Mouse (Mus musculus) frontal cortex, postnatal 10 days (tissue): ENCODE data around the gene Hlcs.

Experiments used
- DNase-seq, 2 experiments: peaks; one replicate each; pipeline ENCODE4 v3.0.0; 2022; ENCODE audit warnings: low spot score in 2 of 2, mixed read lengths in 1 of 2

The Hlcs gene

GRCm38 (mm10) chr16:94205528-94206484 lies 107.6 kb downstream of the Hlcs start:
- no peak for DNase-seq

GRCm38 (mm10) chr16:94201387-94201786 lies 112.0 kb downstream of the Hlcs start:
- DNase-seq: no peak

- DNase-seq: no peak
Observed at GRCm38 (mm10) chr16:94195913-94196312, 117.5 kb downstream of the Hlcs start.

- no peak for DNase-seq
Observed at GRCm38 (mm10) chr16:94191379-94192315, 121.7 kb downstream of the Hlcs start.

- DNase-seq: no peak
Observed at GRCm38 (mm10) chr16:94190256-94190655, 123.1 kb downstream of the Hlcs start.

- DNase-seq: no peak
Observed at GRCm38 (mm10) chr16:94186526-94186925, 126.8 kb downstream of the Hlcs start.

- no peak for DNase-seq
Observed at GRCm38 (mm10) chr16:94185430-94185829, 127.9 kb downstream of the Hlcs start.

GRCm38 (mm10) chr16:94180122-94180870 lies 133.1 kb downstream of the Hlcs start:
- no peak for DNase-seq

GRCm38 (mm10) chr16:94179341-94180121 lies 133.8 kb downstream of the Hlcs start:
- DNase-seq: no peak

GRCm38 (mm10) chr16:94178441-94179220 lies 134.7 kb downstream of the Hlcs start:
- DNase-seq: no peak

GRCm38 (mm10) chr16:94176997-94177857 lies 136.1 kb downstream of the Hlcs start:
- no peak for DNase-seq

GRCm38 (mm10) chr16:94175366-94175986 lies 137.9 kb downstream of the Hlcs start:
- no peak for DNase-seq

GRCm38 (mm10) chr16:94173361-94173760 lies 140.0 kb downstream of the Hlcs start:
- DNase-seq: no peak

- no peak for DNase-seq
Observed at GRCm38 (mm10) chr16:94170218-94170617, 143.2 kb downstream of the Hlcs start.

GRCm38 (mm10) chr16:94168655-94169545 lies 144.5 kb downstream of the Hlcs start:
- DNase-seq: no peak

- DNase-seq: no peak
Observed at GRCm38 (mm10) chr16:94164978-94165377, 148.4 kb downstream of the Hlcs start.

- DNase-seq: no peak
Observed at GRCm38 (mm10) chr16:94164236-94164635, 149.1 kb downstream of the Hlcs start.
